Mouse (Mus musculus): ENCODE results near the gene Creb5. TPM values are rescaled to one million over a fixed set of nuclear protein-coding genes. Genes with fewer than 3 reads are reported as not detected.

Creb5 gene
- polyA plus RNA-seq, 1 experiment from 2014 or later = 39.0 TPM

GRCm38 (mm10) chr6:53680046-53680445 lies 393.0 kb downstream of the Creb5 start:
- ATAC-seq (replicated peaks; ENCODE audit: low FRiP score) (no peak), DNase-seq (ENCODE audit: low spot score) (no peak)
- no peaks in the 10 kb centered on the region for H3K4me1 ChIP-seq (replicated peaks; ENCODE audit: control insufficient read depth, insufficient read depth, low read length)
- no peak overlapping the region for H3K27ac ChIP-seq (ENCODE audit: low read depth, low read length)
- WGBS = 95% methylated on average over 8 of the region's 8 CpGs
- no peak overlapping the region for H3K4me3 ChIP-seq (ENCODE audit: low read depth, low read length)
- H3K9me3 ChIP-seq (ENCODE audit: control insufficient read depth, low read length) = no peaks in the 10 kb centered on the region
- no peak overlapping the region for H3K4me2 ChIP-seq (ENCODE audit: low read depth, low read length, severe bottlenecking)
- no peaks in the 10 kb centered on the region for H3K27me3 ChIP-seq (ENCODE audit: control insufficient read depth, insufficient read depth, low read length)
- no peak overlapping the region for H3K9ac ChIP-seq (ENCODE audit: low read length)
- H3K36me3 ChIP-seq (ENCODE audit: control insufficient read depth, insufficient read depth, low read length) = no peaks in the 10 kb centered on the region

- Histone ChIP-seq H3K4me1 (replicated peaks; ENCODE audit: control insufficient read depth, insufficient read depth, low read length) (no peaks in the 10 kb centered on the region), H3K9me3 (ENCODE audit: control insufficient read depth, low read length) (no peaks in the 10 kb centered on the region), H3K9ac (ENCODE audit: low read length) (no peak overlapping the region), H3K27me3 (ENCODE audit: control insufficient read depth, insufficient read depth, low read length) (no peaks in the 10 kb centered on the region), H3K27ac (ENCODE audit: low read depth, low read length) (no peak overlapping the region), H3K4me2 (ENCODE audit: low read depth, low read length, severe bottlenecking) (no peak overlapping the region), H3K4me3 (ENCODE audit: low read depth, low read length) (no peak overlapping the region), H3K36me3 (ENCODE audit: control insufficient read depth, insufficient read depth, low read length) (no peaks in the 10 kb centered on the region; the same call in 1 of the 2 replicates)
- 63% methylated on average over 2 of the region's 2 CpGs for WGBS
- ATAC-seq (replicated peaks; ENCODE audit: low FRiP score) = no peak
- DNase-seq (ENCODE audit: low spot score) = no peak
Observed at GRCm38 (mm10) chr6:53684416-53684815, 397.3 kb downstream of the Creb5 start.

- H3K4me3 ChIP-seq (ENCODE audit: low read depth, low read length) = no peak overlapping the region
- H3K36me3 ChIP-seq (ENCODE audit: control insufficient read depth, insufficient read depth, low read length) = no peaks in the 10 kb centered on the region; the same call in 1 of the 2 replicates
- DNase-seq (ENCODE audit: low spot score) (no peak), ATAC-seq (replicated peaks; ENCODE audit: low FRiP score) (no peak)
- H3K4me2 ChIP-seq (ENCODE audit: low read depth, low read length, severe bottlenecking) = no peak overlapping the region
- H3K4me1 ChIP-seq (replicated peaks; ENCODE audit: control insufficient read depth, insufficient read depth, low read length) = no peaks in the 10 kb centered on the region
- WGBS = 91% methylated on average over 14 of the region's 14 CpGs
- no peaks in the 10 kb centered on the region for H3K9me3 ChIP-seq (ENCODE audit: control insufficient read depth, low read length)
- no peaks in the 10 kb centered on the region for H3K27me3 ChIP-seq (ENCODE audit: control insufficient read depth, insufficient read depth, low read length)
- H3K27ac ChIP-seq (ENCODE audit: low read depth, low read length) = no peak overlapping the region
- no peak overlapping the region for H3K9ac ChIP-seq (ENCODE audit: low read length)
Observed at GRCm38 (mm10) chr6:53685323-53685722, 398.3 kb downstream of the Creb5 start.

GRCm38 (mm10) chr6:53688762-53689477 lies 401.9 kb downstream of the Creb5 start:
- H3K4me1 ChIP-seq (replicated peaks; ENCODE audit: control insufficient read depth, insufficient read depth, low read length) = no peaks in the 10 kb centered on the region
- ATAC-seq (replicated peaks; ENCODE audit: low FRiP score) (no peak), DNase-seq (ENCODE audit: low spot score) (no peak)
- no peak overlapping the region for H3K9ac ChIP-seq (ENCODE audit: low read length)
- no peaks in the 10 kb centered on the region for H3K9me3 ChIP-seq (ENCODE audit: control insufficient read depth, low read length)
- no peak overlapping the region for H3K4me2 ChIP-seq (ENCODE audit: low read depth, low read length, severe bottlenecking)
- no peaks in the 10 kb centered on the region for H3K27me3 ChIP-seq (ENCODE audit: control insufficient read depth, insufficient read depth, low read length)
- no peak overlapping the region for H3K27ac ChIP-seq (ENCODE audit: low read depth, low read length)
- WGBS = 80% methylated on average over 7 of the region's 7 CpGs
- H3K36me3 ChIP-seq (ENCODE audit: control insufficient read depth, insufficient read depth, low read length) = no peaks in the 10 kb centered on the region; the same call in 1 of the 2 replicates
- no peak overlapping the region for H3K4me3 ChIP-seq (ENCODE audit: low read depth, low read length)

- Histone ChIP-seq H3K27me3 (ENCODE audit: control insufficient read depth, insufficient read depth, low read length) (no peaks in the 10 kb centered on the region), H3K4me3 (ENCODE audit: low read depth, low read length) (no peak overlapping the region), H3K9ac (ENCODE audit: low read length) (no peak overlapping the region), H3K36me3 (ENCODE audit: control insufficient read depth, insufficient read depth, low read length) (no peaks in the 10 kb centered on the region), H3K4me2 (ENCODE audit: low read depth, low read length, severe bottlenecking) (no peak overlapping the region), H3K27ac (ENCODE audit: low read depth, low read length) (no peak overlapping the region), H3K4me1 (replicated peaks; ENCODE audit: control insufficient read depth, insufficient read depth, low read length) (no peaks in the 10 kb centered on the region), H3K9me3 (ENCODE audit: control insufficient read depth, low read length) (no peaks in the 10 kb centered on the region)
- 94% methylated on average over 1 of the region's 1 CpGs for WGBS
- DNase-seq (ENCODE audit: low spot score) = no peak
- no peak for ATAC-seq (replicated peaks; ENCODE audit: low FRiP score)
Observed at GRCm38 (mm10) chr6:53691006-53691405, 403.9 kb downstream of the Creb5 start.

- no peak overlapping the region for H3K4me2 ChIP-seq (ENCODE audit: low read depth, low read length, severe bottlenecking)
- no peak overlapping the region for H3K4me3 ChIP-seq (ENCODE audit: low read depth, low read length)
- H3K9me3 ChIP-seq (ENCODE audit: control insufficient read depth, low read length) = no peaks in the 10 kb centered on the region
- no peak for ATAC-seq (replicated peaks; ENCODE audit: low FRiP score)
- WGBS = 82% methylated on average over 9 of the region's 9 CpGs
- no peaks in the 10 kb centered on the region for H3K36me3 ChIP-seq (ENCODE audit: control insufficient read depth, insufficient read depth, low read length)
- no peak overlapping the region for H3K27ac ChIP-seq (ENCODE audit: low read depth, low read length)
- H3K4me1 ChIP-seq (replicated peaks; ENCODE audit: control insufficient read depth, insufficient read depth, low read length) = peaks cover 11% of the 10 kb centered on the region; the same call in 1 of the 2 replicates
- no peak overlapping the region for H3K9ac ChIP-seq (ENCODE audit: low read length)
- no peaks in the 10 kb centered on the region for H3K27me3 ChIP-seq (ENCODE audit: control insufficient read depth, insufficient read depth, low read length)
- DNase-seq (ENCODE audit: low spot score) = no peak
Observed at GRCm38 (mm10) chr6:53695216-53695615, 408.1 kb downstream of the Creb5 start.

GRCm38 (mm10) chr6:53696471-53696870 lies 409.4 kb downstream of the Creb5 start:
- no peak for DNase-seq (ENCODE audit: low spot score)
- ATAC-seq (replicated peaks; ENCODE audit: low FRiP score) = no peak
- 38% methylated on average over 6 of the region's 6 CpGs for WGBS
- H3K27me3 ChIP-seq (ENCODE audit: control insufficient read depth, insufficient read depth, low read length) = no peaks in the 10 kb centered on the region
- no peak overlapping the region; the same call in 1 of the 2 replicates for H3K9ac ChIP-seq (ENCODE audit: low read length)
- no peaks in the 10 kb centered on the region for H3K9me3 ChIP-seq (ENCODE audit: control insufficient read depth, low read length)
- H3K4me3 ChIP-seq (ENCODE audit: low read depth, low read length) = no peak overlapping the region
- no peak overlapping the region for H3K4me2 ChIP-seq (ENCODE audit: low read depth, low read length, severe bottlenecking)
- no peaks in the 10 kb centered on the region for H3K36me3 ChIP-seq (ENCODE audit: control insufficient read depth, insufficient read depth, low read length)
- H3K4me1 ChIP-seq (replicated peaks; ENCODE audit: control insufficient read depth, insufficient read depth, low read length) = peaks cover 11% of the 10 kb centered on the region; the same call in 1 of the 2 replicates
- no peak overlapping the region for H3K27ac ChIP-seq (ENCODE audit: low read depth, low read length)

- no peaks in the 10 kb centered on the region for H3K27me3 ChIP-seq (ENCODE audit: control insufficient read depth, insufficient read depth, low read length)
- no peak for ATAC-seq (replicated peaks; ENCODE audit: low FRiP score)
- no peaks in the 10 kb centered on the region for H3K9me3 ChIP-seq (ENCODE audit: control insufficient read depth, low read length)
- H3K36me3 ChIP-seq (ENCODE audit: control insufficient read depth, insufficient read depth, low read length) = no peaks in the 10 kb centered on the region
- H3K9ac ChIP-seq (ENCODE audit: low read length) = no peak overlapping the region
- peaks cover 11% of the 10 kb centered on the region; the same call in 1 of the 2 replicates for H3K4me1 ChIP-seq (replicated peaks; ENCODE audit: control insufficient read depth, insufficient read depth, low read length)
- no peak for DNase-seq (ENCODE audit: low spot score)
- no peak overlapping the region for H3K27ac ChIP-seq (ENCODE audit: low read depth, low read length)
- no peak overlapping the region for H3K4me2 ChIP-seq (ENCODE audit: low read depth, low read length, severe bottlenecking)
- no peak overlapping the region for H3K4me3 ChIP-seq (ENCODE audit: low read depth, low read length)
- WGBS = 76% methylated on average over 6 of the region's 6 CpGs
Observed at GRCm38 (mm10) chr6:53696921-53697320, 409.9 kb downstream of the Creb5 start.

Data from forebrain, embryonic 11.5 days (tissue).